Mouse (Mus musculus) R1 (cell line): ENCODE data around the gene Rpl18a.

Source experiments
- DNase-seq: peaks from one replicate; pipeline ENCODE4 v3.0.0-alpha.2; 2018; ENCODE audit warnings: low read depth, low spot score

Rpl18a gene

DNA sequence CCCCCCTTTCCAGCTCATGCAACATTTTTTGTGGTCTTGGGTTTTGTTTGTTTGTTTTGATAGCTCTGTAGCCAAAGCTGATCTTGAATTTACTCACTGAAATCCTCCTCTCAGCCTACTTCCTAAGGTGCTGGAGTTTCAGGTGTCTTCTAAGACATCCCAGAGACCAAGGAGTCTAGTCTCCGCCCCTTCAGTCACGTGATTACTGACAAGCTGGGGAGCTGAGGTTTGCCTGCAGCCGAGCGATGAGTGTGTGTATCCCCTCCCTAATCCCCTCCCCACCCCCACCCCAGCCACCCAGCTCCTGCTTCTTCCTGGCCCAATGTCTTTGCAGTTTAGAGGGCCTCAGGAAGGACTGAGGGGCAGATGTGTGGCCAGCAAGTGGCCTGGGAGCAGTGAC lies 39.7 kb downstream of the Rpl18a start:
- DNase-seq, result peak; percentile 63

GRCm38 (mm10) chr8:70856541-70857197 lies 40.5 kb downstream of the Rpl18a start:
- peak; percentile 66 for DNase-seq

DNA sequence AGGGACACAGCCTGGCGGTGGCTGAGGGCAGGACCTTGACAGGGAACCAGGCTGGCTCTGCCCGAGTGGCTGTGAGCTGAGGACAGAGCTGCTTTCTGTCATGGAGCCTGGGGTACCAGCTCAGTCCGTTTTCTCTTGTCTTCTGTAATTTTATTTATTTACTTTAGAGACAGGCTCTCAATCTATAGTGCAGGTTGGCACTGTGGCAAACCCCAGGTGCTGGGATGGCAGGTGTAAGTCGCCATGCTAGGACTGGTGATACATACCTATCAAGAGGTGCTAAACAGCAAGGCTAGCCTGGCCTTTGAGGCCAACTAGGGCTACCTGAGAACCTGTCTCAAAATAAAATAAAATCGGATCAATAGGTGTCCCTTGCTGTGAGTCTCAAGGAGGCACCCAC lies 41.2 kb downstream of the Rpl18a start:
- no peak for DNase-seq

DNA sequence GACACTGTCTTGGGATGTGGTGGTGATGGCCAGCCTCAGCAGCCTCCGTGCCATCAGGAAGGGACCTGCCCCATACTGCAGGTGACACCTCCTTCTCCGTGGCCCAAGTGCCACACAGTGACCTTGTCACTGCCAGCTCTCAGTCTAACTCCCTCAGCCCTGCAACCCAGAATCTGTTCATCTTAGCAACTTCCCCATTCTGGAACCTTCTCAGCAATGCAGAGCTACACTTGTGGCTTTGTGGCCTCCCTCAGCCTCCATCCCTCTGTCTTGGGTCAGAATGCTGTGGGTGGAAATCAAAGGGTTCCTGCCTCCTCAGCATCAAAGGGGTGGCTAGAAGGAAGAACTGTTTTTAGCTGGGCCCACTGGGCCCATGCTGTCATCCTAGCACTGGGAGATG lies 43.3 kb downstream of the Rpl18a start:
- DNase-seq, result no peak

DNA sequence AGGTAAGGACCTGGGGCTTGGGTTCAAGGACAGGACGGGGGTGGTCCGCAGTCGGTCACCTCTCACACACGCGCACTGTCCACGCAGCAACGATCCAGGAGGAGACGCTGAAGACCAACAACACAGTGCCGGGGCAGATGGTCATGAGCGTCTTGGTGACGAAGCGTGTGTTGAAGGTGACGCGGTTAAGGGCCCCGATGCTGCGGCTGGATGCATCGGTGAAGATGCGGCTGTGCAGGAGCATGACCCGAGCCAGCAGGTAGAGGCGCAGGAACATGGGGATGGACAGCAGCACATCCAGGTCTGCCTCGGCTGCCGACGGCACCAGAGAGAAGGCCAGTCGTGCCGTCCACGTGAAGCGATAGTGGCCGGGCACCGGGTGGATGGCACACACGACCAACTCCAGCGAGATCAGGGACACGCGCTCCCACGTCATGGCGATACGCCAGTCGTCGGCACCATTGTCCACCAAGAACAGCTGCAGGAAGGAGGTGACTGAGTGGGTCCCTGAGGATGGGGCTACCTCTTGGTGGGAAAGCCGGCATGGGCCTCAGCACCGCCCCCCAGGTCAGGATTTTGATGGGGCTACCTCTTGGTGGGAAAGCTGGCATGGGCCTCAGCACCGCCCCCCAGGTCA lies 44.5 kb downstream of the Rpl18a start:
- DNase-seq, result no peak

- DNase-seq, result no peak
Observed at GRCm38 (mm10) chr8:70851837-70852236, 45.4 kb downstream of the Rpl18a start.

- DNase-seq, result no peak
Observed at GRCm38 (mm10) chr8:70850947-70851346, 46.3 kb downstream of the Rpl18a start.

GRCm38 (mm10) chr8:70850132-70850845 lies 46.9 kb downstream of the Rpl18a start:
- DNase-seq, result no peak

- no peak for DNase-seq
Observed at GRCm38 (mm10) chr8:70849333-70849990, 47.8 kb downstream of the Rpl18a start.

GRCm38 (mm10) chr8:70846371-70847154 lies 50.6 kb downstream of the Rpl18a start:
- no peak for DNase-seq

- DNase-seq, result peak; percentile 83
Observed at GRCm38 (mm10) chr8:70845108-70845507, 52.1 kb downstream of the Rpl18a start.
